Mouse (Mus musculus): ENCODE data around the gene Gm43738.

The Gm43738 gene

GRCm38 (mm10) chr3:89100811-89101210 lies at the start of gene Gm43738:
Gm43738 (minus strand) TSS chr3:89101099.
- DNase-seq: peak in 1 of 2 experiments; percentile 54

GRCm38 (mm10) chr3:89148567-89148966 lies 47.7 kb upstream of the Gm43738 start:
- DNase-seq: no peak

DNA sequence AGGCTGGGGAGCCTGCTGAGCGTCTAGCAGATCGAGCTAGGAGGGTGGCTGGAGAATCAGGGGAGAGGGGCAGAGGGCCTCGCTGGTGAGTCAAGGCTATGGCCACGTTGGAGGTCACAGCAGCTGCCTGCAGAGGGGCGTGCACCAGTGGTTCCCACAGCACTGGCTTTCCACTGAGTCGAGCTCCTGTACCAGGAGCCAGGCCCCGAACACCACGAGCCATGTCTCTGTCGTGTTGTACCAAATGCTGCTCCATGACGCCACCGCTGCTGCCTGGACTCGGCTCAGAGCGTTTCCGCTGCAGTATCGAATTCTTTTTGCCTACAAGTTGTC lies 47.0 kb upstream of the Gm43738 start:
- no peak for DNase-seq

- DNase-seq: no peak
Measured at GRCm38 (mm10) chr3:89147101-89147978, 46.4 kb upstream of the Gm43738 start.

DNA sequence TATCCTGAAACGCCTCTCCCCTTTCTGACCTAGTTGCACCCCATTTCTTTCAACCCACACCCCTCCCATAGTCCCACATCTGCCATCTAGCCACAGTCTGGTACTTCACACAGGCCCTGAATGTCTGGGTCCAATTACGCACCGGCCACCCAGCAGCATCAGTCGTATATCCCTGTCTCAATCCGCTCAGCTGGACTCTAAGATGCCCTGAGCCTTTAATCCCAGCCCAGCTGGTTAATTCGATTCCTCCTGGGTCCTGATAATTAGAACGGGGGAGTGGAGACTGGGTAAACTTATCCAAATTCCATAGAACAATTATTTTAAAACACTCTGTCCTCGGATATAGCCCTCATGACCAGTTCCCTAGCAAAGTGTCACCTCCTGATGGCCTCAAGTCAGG lies 44.7 kb upstream of the Gm43738 start:
- no peak for DNase-seq

GRCm38 (mm10) chr3:89144821-89145220 lies 43.9 kb upstream of the Gm43738 start:
- DNase-seq: no peak

GRCm38 (mm10) chr3:89136365-89136764 lies 35.5 kb upstream of the Gm43738 start:
- no peak for DNase-seq

GRCm38 (mm10) chr3:89135958-89136357 lies 35.1 kb upstream of the Gm43738 start, which contains the start of gene Pklr:
Pklr (plus strand) TSS chr3:89136142.
- no peak for DNase-seq

DNA sequence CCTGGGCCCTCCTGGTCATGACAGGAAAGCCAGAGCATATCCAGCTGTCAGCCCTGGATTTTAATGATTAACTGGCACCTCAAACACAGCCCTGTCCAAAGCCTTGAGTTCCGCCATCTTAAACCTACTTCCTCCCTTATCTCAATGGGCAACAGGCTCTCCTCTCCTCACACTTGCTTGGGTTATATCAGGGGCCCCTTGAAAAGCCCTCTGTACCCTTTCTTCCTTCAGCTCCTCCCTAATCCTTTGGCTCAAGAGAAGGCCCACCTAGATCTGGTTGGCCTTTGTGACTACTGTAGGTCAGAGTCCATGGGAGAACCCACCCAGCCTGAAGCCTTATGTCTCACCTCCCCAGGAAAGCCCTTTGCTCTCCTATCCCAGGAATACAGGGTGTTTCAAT lies 32.9 kb upstream of the Gm43738 start:
- no peak for DNase-seq

DNA sequence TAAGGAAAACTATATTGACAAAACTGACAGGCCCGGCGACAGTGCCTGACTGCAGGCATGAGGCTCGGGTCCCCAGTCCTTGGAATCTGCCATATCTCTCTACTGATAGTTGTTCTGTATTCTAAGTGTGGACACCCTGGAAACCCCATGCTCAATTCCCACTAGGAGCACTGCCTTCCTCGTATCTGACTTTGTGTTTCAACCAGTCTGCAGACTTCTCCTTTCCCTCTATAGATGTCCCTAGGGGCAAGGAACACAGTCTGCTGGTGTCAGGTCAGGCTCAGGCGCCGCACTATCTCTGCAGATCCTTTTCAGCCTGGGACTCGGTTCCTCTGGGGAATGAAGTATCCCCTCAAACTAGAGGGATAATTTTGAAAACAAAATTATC lies 32.2 kb upstream of the Gm43738 start:
- DNase-seq: no peak

DNA sequence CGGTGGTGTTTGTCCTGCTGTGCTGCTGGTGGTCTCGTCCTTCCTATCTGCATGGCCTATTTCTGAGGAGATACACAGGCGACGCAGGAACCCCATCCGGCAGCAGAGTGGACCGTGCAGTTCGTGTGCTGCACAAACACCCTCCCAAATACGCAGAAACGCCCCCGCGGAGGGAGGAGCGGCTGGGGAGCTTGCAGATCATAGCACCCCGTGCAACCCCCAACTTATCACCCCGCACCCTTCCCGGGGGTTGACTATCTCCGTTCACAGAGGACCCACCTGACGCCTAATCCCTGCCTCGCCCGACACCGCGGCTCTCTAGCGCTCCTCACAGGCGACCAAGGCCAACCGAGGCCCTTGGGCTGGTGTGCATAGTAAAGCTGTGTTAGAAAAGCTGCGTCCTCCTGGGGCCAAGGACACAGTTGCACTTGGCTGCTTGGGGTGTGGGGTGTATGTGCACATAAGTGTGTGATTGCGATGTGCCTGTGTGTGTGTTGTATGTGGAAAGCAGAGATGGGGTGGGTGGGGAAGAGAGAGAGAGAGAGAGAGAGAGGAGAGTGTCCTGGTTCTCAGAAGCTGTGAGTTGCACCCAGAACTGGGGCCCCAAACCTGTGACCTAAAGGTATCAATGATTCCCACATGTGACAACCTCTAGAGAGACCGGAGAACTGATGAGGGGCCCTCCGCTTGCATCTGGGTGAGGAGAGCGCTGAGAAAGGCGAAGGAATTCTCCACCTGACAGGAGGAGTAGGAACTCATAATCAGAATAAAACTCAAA lies 31.6 kb upstream of the Gm43738 start:
- DNase-seq: peak; percentile 59 to 61

DNA sequence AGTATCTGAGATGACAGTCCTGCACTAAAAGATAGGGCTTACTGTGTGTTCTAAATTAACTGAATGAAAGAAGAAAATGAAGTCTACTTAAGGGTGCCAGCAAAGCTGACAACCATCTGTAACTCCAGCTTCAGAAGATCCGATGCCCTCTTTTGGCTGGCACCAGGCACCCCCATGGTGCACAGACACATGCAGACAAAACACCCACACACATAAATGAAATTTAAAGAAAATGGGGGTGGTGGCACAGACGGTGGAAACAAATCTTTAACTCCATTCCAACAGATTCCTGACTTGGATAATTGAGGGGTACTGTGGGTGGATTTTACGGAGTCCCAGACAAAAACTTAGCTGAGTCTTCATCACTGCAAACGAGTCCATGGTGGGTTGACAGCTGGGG lies 30.9 kb upstream of the Gm43738 start:
- no peak for DNase-seq

GRCm38 (mm10) chr3:89129908-89130307 lies 29.0 kb upstream of the Gm43738 start:
- DNase-seq: no peak

DNA sequence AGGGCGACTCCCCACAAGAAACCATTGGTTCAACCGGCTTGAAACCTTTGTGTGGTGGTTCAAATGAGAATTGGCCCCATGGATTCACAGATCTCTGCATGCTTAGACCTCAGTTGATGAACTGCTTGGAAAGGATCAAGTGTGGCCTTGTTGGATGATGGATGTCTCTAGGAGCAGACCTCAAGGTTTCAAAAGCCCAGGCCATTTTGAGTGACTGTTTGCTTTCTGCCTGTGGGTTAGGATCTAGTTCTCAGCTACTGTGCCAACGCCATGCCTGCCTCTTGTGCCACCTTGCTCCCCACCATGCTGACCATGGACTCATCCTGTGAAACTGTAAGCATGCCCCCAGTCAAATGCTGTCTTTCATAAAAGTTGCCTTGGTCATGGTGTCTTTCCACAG lies 25.1 kb upstream of the Gm43738 start:
- no peak for DNase-seq

GRCm38 (mm10) chr3:89124241-89124640 lies 23.3 kb upstream of the Gm43738 start:
- no peak for DNase-seq

DNA sequence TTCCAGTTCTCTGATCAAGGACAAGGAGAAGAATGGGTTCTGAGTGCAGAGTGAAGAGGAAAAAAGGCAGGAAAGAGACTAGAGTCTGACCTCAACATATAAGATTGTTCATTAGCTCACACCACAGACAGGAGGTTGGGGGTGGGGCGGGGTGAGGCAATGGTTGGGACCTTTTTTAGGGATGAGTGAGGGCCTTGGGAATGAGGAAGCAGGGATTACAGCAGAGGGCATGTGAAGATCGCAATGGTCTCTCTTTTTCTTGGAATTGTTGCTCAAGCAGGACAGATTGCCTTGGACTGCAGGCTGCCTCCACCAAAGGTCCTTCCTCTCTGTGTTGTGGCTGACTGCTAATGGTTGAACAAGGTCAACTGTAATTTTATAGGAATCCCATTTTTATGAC lies 22.4 kb upstream of the Gm43738 start:
- DNase-seq: no peak

GRCm38 (mm10) chr3:89115522-89115921 lies 14.6 kb upstream of the Gm43738 start:
- DNase-seq: peak in 1 of 2 experiments; percentile 42

DNA sequence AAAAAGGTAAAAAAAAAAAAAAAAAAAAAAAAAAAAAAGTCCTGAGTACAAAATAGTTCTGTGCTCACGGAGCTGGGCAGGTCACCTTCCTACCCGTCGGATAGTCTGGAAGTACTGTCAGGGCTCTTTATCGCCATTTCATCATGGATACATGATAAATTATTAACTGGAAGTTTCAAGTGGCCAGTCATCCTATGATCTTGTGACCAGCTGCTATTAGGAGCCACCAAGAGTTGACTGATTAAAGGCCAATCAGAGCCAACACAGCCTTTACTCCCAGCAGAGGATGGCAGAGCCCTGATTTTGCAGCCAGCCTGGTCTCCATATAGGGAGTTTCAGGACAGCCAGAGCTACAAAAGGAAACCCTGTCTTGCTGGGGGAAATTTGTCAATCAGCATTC lies 12.2 kb upstream of the Gm43738 start:
- DNase-seq: no peak

DNA sequence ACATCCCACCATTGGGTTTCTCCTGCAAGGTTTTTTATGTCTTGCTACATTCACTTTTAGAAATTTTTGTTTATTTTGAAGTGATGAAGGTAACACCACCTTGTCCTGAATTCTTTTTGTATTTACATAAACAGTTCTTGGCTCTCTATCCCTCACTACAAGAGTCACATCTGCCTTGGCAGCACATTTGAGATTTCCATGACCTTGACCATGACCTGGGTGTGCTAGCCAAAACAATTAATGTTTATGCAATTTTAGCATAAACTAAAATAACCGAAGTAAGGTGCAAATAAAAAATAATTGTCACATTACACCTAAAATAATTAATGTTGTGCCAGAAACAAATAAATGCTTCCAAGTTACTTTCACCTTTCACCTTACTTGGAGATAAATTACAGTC lies 7.2 kb upstream of the Gm43738 start:
- DNase-seq: no peak

DNA sequence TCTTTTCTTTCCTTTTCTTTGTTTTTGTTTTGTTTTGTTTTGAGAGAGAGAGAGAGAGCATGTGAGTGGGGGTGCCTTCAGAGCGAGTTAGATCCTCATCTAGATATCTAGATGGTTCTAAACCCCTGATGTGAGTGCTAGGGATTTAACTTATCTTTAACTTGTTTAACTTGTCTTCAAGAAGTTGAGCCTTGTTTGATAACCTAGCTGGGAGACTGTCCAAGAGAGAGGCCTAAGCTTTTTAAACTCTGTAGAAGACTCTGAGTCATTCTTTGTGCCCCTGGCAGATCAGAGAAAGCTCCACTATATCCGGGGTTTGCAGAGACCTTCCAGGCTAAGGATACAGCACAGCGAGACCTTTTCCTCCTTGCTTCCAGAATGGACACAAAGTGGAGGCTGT lies 6.6 kb upstream of the Gm43738 start:
- DNase-seq: no peak

DNA sequence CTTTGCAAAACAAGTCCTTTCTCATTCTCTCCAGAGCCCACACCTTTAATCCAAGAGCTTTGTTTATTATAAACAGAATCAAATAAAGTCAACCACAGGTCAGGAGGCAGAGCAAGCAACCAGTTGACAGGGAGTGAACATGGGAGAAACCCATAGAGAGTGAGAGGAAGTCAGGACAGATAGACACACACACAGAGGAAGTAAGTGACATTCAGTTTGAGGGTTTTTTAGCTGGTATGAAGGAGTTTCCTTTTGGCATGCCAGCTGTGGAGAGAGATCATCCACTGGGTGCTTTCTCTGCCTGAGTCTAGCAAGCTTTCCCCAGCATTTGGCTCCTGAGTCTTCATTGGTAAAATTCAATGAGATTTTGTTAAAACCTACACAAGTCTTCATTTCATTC lies 6.0 kb upstream of the Gm43738 start:
- DNase-seq: no peak

DNA sequence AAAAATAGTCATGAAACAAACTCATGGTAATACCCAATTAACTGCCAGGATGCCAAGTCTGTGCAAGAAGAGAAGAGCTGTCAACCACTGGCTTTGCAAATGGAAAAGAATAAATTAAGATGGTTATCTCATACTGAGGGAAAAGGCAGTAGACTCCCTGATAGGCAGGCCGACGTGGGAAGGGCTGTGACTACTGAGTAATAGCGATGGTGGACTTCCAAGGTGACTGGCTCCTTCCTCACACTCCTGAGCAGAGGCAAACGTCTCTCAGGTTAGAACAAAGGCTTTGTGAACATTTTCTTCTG lies 2.3 kb upstream of the Gm43738 start:
- DNase-seq: no peak

GRCm38 (mm10) chr3:89102495-89103290 lies 1.8 kb upstream of the Gm43738 start:
- DNase-seq: no peak
